Mouse (Mus musculus): ENCODE data around the gene Ranbp3. TPM values are rescaled to one million over a fixed set of nuclear protein-coding genes. Genes with fewer than 3 reads are reported as not detected.
"Not testable (repeated sequence)": the region's sequence is repeated elsewhere in the genome, so short reads cannot be mapped to it uniquely, and the experiment has no call there.

Gene Ranbp3
- 34.5 and 35.4 TPM in 2 replicates for polyA plus RNA-seq (2015; fragmentation: Nextera tagmentation; extraction: Ambion mirVana)

DNA sequence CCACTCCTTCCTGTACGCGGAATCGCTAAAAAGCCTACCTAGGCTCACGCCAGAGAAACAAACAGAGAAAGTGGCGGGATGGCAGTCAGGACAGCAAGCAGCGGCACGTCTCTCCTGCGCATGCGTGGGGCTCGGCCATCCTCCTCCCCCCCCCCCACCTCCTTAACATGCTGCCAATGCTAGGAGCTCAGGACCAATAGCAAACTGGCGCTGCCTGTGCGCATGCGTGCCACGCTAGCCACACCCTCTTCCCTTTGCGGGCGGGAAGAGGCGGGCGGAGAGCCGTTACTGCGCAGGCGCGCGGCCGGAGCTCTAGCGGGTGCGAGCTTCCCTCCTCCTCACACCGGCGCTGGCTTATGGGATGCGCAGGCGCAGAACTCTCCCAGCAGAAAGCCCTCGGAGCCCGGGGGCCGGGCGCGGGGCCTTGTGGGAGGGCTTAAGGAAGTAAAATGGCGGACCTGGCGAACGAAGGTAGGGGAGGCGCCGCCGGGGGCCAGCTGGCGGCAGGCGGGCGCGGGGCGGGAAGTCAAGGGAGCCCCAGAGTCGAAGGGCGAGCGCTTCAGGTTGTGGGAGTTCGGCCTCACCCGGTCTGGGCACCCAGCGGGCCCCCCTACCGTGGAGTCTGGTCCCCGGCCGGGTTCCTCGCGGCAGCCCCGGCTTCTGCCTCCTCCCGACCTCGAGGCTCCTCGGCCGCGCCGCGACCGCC, at the start of gene Ranbp3:
Ranbp3 (plus strand) TSS at position 354 of the 706 bp plus-strand sequence.
- peak within 1 kb of the TSS; percentile 91 for H3K4me2 ChIP-seq (replicated peaks; ENCODE audit: low read depth)
- WGBS, result 1% methylated on average over 55 of the region's 66 CpGs
- H3K36me3 ChIP-seq (ENCODE audit: control insufficient read depth, insufficient read depth, low read length), result 0 out of 2 replicates have a peak, but pooled peaks cover 2% of the 10 kb centered on the region
- H3K27ac ChIP-seq (replicated peaks), result peak within 1 kb of the TSS; percentile 90
- DNase-seq (ENCODE audit: low spot score), result peak; percentile 100
- TF ChIP-seq EP300 (optimal IDR thresholded peaks at IDR 0.05) (no peak), CTCF (IDR thresholded peaks at IDR 0.05; ENCODE audit: low read depth) (no peak)
- peak within 1 kb of the TSS; percentile 92 for H3K4me3 ChIP-seq (ENCODE audit: low read depth, low read length)
- peak within 1 kb of the TSS; percentile 96 for H3K9ac ChIP-seq (ENCODE audit: low read length)
- peak; percentile 95 for ATAC-seq (ENCODE audit: low FRiP score, low TSS enrichment)
- no peaks in the 10 kb centered on the region for H3K27me3 ChIP-seq (ENCODE audit: control insufficient read depth, insufficient read depth, low read length)
- peaks cover 3% of the 10 kb centered on the region; the same call in 1 of the 2 replicates for H3K4me1 ChIP-seq (replicated peaks; ENCODE audit: control insufficient read depth, insufficient read depth)
- H3K9me3 ChIP-seq (ENCODE audit: control insufficient read depth, low read length), result no peaks in the 10 kb centered on the region

DNA sequence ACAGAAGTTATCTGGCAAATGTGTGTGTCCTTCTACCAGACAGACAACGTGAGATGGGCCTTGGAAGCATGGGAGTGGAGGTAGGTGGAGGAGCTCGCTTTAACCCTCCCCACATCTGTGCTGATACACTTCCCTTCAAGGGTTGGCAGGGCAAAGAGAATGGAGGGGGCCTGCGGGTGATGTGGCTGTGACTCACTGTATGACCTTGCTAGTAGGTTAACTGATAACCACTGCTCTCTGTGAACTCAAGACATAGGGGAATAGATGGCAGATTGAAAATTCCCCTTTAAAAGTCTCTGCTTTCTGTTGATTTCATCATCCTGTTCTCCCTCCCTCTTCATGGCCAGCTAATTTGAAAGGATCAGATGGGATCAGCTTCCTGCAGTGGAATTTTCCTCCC, 47.6 kb upstream of the Ranbp3 start:
- Histone ChIP-seq H3K27ac (replicated peaks) (no peak overlapping the region), H3K4me2 (replicated peaks; ENCODE audit: low read depth) (peak overlapping the region; percentile 95; the same call in 1 of the 2 replicates), H3K9ac (ENCODE audit: low read length) (no peak overlapping the region), H3K4me1 (replicated peaks; ENCODE audit: control insufficient read depth, insufficient read depth) (peaks cover 4% of the 10 kb centered on the region; the same call in 1 of the 2 replicates), H3K4me3 (ENCODE audit: low read depth, low read length) (no peak overlapping the region), H3K36me3 (ENCODE audit: control insufficient read depth, insufficient read depth, low read length) (peaks cover 8% of the 10 kb centered on the region; the same call in 1 of the 2 replicates), H3K9me3 (ENCODE audit: control insufficient read depth, low read length) (no peaks in the 10 kb centered on the region), H3K27me3 (ENCODE audit: control insufficient read depth, insufficient read depth, low read length) (no peaks in the 10 kb centered on the region)
- 66% methylated on average over 3 of the region's 3 CpGs for WGBS
- ATAC-seq (ENCODE audit: low FRiP score, low TSS enrichment) (no peak), DNase-seq (ENCODE audit: low spot score) (no peak)
- TF ChIP-seq EP300 (optimal IDR thresholded peaks at IDR 0.05) (no peak), CTCF (IDR thresholded peaks at IDR 0.05; ENCODE audit: low read depth) (no peak)

DNA sequence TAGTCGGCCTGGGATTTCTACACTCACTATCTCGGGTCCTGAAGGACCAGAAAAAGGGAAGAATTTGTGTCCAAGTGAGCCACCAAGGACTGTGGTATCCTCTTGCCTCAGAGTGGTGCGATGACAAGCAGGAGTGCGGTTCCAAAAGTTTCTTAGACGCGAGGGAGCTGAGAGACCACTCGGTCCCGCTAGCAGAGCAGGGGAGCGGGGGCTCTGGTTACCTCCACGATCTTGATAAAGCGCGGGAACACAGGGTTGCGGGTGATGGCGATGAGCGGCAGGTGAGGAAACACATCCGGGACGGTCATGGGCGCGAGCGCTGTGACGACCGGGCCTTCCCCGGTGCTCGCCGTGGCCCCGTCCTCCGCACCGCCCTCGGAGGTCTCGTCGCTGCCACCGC, 46.8 kb upstream of the Ranbp3 start:
- Histone ChIP-seq H3K4me2 (replicated peaks; ENCODE audit: low read depth) (peak overlapping the region; percentile 95), H3K27ac (replicated peaks) (peak overlapping the region; percentile 78), H3K4me1 (replicated peaks; ENCODE audit: control insufficient read depth, insufficient read depth) (peaks cover 4% of the 10 kb centered on the region; the same call in 1 of the 2 replicates), H3K4me3 (ENCODE audit: low read depth, low read length) (peak overlapping the region; percentile 94), H3K9ac (ENCODE audit: low read length) (peak overlapping the region; percentile 88), H3K36me3 (ENCODE audit: control insufficient read depth, insufficient read depth, low read length) (peaks cover 8% of the 10 kb centered on the region; the same call in 1 of the 2 replicates), H3K27me3 (ENCODE audit: control insufficient read depth, insufficient read depth, low read length) (no peaks in the 10 kb centered on the region), H3K9me3 (ENCODE audit: control insufficient read depth, low read length) (no peaks in the 10 kb centered on the region)
- DNase-seq (ENCODE audit: low spot score) (no peak), ATAC-seq (ENCODE audit: low FRiP score, low TSS enrichment) (no peak; the same call in 1 of the 2 replicates)
- WGBS, result 0% methylated on average over 31 of the region's 32 CpGs
- TF ChIP-seq EP300 (optimal IDR thresholded peaks at IDR 0.05) (no peak), CTCF (IDR thresholded peaks at IDR 0.05; ENCODE audit: low read depth) (no peak)

DNA sequence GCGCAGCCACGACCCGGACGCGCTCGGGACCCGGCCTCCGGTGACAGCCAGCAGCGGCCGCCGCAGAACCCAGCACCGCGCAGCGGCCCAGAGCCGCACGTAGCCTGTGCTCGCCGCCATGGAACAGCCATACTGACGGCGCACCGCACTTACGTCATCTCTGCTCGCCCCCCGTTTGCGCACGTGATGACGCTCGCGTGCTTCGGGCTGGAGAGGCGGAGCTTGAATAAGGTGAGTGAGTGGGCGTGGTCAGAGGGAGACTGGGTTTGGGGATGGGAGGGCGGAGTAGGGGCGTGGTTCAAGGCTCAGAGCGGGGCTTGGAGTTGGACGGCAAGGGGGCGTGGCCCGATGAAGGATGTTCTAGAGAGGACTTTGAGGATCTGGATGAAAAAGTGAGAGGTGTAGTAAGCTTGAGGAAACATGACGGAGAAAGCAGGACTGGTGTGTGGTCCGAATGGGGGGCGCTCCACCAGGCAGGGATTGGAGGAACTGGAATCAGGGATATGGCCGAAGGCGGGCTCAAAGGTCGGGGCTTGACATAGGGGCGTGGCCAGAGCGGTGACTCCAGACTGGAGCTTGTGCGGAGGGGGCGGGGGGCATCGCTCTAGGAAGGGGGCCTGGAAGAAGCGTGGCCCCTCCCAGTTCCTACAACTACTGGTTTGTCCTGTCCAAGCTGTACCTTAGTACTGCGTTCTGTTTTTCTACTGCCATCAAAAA, 46.2 kb upstream of the Ranbp3 start, which contains the start of gene Lonp1:
Lonp1 (minus strand) TSS at position 134 of the 717 bp plus-strand sequence.
- H3K9me3 ChIP-seq (ENCODE audit: control insufficient read depth, low read length), result no peaks in the 10 kb centered on the region
- TF ChIP-seq EP300 (optimal IDR thresholded peaks at IDR 0.05) (no peak), CTCF (IDR thresholded peaks at IDR 0.05; ENCODE audit: low read depth) (no peak; the same call in 1 of the 2 replicates)
- peak within 1 kb of the TSS; percentile 88 for H3K9ac ChIP-seq (ENCODE audit: low read length)
- peak within 1 kb of the TSS; percentile 78 for H3K27ac ChIP-seq (replicated peaks)
- WGBS, result under 1% methylated on average over 51 of the region's 51 CpGs
- H3K36me3 ChIP-seq (ENCODE audit: control insufficient read depth, insufficient read depth, low read length), result peaks cover 4% of the 10 kb centered on the region; the same call in 1 of the 2 replicates
- peaks cover 4% of the 10 kb centered on the region; the same call in 1 of the 2 replicates for H3K4me1 ChIP-seq (replicated peaks; ENCODE audit: control insufficient read depth, insufficient read depth)
- H3K27me3 ChIP-seq (ENCODE audit: control insufficient read depth, insufficient read depth, low read length), result no peaks in the 10 kb centered on the region
- H3K4me2 ChIP-seq (replicated peaks; ENCODE audit: low read depth), result peak within 1 kb of the TSS; percentile 95
- H3K4me3 ChIP-seq (ENCODE audit: low read depth, low read length), result peak within 1 kb of the TSS; percentile 94
- ATAC-seq (ENCODE audit: low FRiP score, low TSS enrichment) (peak; percentile 93), DNase-seq (ENCODE audit: low spot score) (peak; percentile 98)

DNA sequence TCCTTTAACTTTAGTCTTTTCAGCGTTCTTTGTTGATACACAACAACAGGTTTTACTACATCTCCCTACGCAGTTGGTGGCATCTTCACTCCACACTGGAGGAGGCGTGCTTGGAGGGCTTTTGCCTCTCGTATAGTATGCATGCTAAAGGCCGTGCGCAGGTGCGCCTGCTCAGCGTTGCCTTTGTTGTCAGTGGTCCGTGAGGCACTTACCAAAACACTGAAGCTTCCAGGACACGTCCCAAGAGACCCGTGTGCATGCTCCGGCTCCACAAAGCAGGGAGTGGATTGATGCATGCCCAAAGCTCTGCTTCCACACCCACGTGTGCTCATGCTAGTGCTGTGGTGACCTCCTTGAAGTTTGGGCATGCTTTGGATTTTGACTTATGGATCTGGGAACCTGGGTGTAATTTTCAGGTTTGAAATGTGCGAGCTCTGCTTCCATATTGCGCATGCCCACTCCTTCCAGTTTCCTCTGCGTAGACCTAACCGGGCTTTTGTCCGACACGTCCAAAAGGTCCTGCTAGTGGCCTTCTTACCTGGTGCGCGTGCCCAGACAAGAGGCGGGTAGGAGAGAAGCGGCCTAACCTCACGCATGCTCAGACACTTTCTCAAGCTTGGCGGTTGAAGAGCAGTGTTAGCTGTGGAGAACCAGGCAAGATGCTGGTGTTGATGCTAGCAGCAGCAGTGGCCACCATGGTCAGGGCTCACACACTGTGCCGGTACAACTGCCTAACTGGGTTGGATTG, 45.4 kb upstream of the Ranbp3 start, which contains the start of gene Catsperd:
Catsperd (plus strand) TSS at position 614 of the 748 bp plus-strand sequence.
- 9% methylated on average over 26 of the region's 26 CpGs for WGBS
- H3K4me3 ChIP-seq (ENCODE audit: low read depth, low read length), result peak within 1 kb of the TSS; percentile 94
- peaks cover 4% of the 10 kb centered on the region; the same call in 1 of the 2 replicates for H3K4me1 ChIP-seq (replicated peaks; ENCODE audit: control insufficient read depth, insufficient read depth)
- DNase-seq (ENCODE audit: low spot score) (peak; percentile 52), ATAC-seq (ENCODE audit: low FRiP score, low TSS enrichment) (peak; percentile 22)
- H3K27me3 ChIP-seq (ENCODE audit: control insufficient read depth, insufficient read depth, low read length), result no peaks in the 10 kb centered on the region
- peak within 1 kb of the TSS; percentile 78 for H3K27ac ChIP-seq (replicated peaks)
- H3K9me3 ChIP-seq (ENCODE audit: control insufficient read depth, low read length), result no peaks in the 10 kb centered on the region
- H3K4me2 ChIP-seq (replicated peaks; ENCODE audit: low read depth), result peak within 1 kb of the TSS; percentile 95
- TF ChIP-seq EP300 (optimal IDR thresholded peaks at IDR 0.05) (no peak), CTCF (IDR thresholded peaks at IDR 0.05; ENCODE audit: low read depth) (no peak)
- H3K9ac ChIP-seq (ENCODE audit: low read length), result peak within 1 kb of the TSS; percentile 31
- no peaks in the 10 kb centered on the region for H3K36me3 ChIP-seq (ENCODE audit: control insufficient read depth, insufficient read depth, low read length)

DNA sequence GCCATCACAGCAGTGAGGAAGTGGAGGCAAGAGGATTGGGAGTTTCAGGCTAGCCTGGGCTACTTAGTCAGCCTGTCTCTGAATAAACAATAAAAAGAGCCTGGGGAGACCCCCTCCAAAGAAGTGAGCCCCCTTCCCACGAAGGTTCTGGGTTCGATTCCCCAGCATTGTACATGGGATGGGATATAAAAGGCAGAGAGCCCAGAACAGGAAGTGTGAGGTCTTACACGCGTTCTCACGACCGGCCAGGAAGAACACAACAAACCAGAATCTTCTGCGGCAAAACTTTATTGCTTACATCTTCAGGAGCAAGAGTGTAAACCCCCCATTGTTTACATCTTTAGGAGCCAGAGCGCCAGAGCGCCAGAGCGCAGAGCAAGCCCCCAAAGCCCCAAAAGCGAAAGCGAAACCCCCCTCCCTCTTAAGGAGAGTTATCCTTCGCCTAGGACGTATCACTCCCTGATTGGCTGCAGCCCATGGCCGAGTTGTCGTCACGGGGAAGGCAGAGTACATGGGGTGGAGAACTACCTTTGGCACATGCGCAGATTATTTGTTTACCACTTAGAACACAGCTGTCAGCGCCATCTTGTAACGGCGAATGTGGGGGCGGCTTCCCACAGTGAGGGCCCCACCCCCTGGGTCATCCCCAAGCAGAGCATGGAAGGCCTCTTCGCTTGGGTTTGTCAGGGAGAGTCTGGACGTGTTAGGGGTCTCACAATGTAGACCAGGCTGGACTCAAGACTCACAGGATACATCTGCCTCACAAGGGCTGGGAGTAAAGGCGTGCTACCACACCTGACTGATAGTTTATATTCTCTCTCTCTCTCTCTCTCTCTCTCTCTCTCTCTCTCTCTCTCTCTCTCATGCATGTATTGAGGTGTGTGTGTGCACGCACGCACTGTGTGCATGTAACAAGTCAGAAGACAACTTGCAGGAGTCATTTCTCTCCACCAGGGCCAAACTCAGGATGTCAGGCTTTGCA, 43.0 kb upstream of the Ranbp3 start:
- not testable (repeated sequence) for DNase-seq (ENCODE audit: low spot score); H3K36me3 ChIP-seq (ENCODE audit: control insufficient read depth, insufficient read depth, low read length); H3K4me1 ChIP-seq (replicated peaks; ENCODE audit: control insufficient read depth, insufficient read depth); H3K27me3 ChIP-seq (ENCODE audit: control insufficient read depth, insufficient read depth, low read length); H3K27ac ChIP-seq (replicated peaks); H3K9ac ChIP-seq (ENCODE audit: low read length); ATAC-seq (ENCODE audit: low FRiP score, low TSS enrichment); H3K4me2 ChIP-seq (replicated peaks; ENCODE audit: low read depth); H3K4me3 ChIP-seq (ENCODE audit: low read depth, low read length); H3K9me3 ChIP-seq (ENCODE audit: control insufficient read depth, low read length)
- 78% methylated on average over 24 of the region's 27 CpGs for WGBS

All from stomach, postnatal 0 days (tissue).